Mouse (Mus musculus) CD4-positive helper T cell, adult 2 months (primary cell): ENCODE data around the gene Cerk.

Experiments
- DNase-seq: peaks from one replicate; pipeline ENCODE4 v3.0.0-alpha.2; 2012; ENCODE audit warnings: low read depth, missing footprints, low spot score

The Cerk gene

DNA sequence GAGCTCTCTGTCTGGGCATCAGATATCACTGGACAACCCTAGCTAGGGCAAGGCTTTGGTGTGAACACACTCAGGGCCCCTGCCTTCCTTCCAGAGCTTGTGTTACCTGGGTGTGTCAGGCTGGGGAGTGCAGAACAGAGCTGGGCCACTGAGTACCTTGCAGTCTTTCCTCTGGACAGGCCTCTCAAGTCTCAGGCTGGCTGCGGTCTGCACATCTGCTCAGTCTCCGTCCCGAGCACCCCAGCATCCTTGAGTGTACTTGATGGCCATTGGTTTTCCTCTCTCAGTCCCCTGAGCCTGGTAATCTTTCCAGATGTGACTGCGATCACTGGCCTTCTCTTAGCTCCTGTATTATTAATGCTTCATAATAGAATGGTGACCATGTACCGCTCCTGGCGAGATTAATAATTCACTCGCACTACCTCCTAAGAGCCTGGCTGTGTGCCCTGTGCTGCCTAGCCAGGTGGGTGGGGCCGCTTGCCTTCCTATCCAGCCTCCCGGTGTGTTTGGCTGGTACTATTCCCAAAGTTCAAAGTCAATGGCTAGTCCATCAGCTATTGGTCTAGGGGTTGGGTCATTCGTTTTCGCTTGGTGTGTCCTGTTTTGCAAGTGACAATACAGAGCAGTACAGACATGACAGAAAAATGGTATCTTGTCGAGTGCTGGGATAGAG lies 93.8 kb downstream of the Cerk start:
- no peak for DNase-seq

DNA sequence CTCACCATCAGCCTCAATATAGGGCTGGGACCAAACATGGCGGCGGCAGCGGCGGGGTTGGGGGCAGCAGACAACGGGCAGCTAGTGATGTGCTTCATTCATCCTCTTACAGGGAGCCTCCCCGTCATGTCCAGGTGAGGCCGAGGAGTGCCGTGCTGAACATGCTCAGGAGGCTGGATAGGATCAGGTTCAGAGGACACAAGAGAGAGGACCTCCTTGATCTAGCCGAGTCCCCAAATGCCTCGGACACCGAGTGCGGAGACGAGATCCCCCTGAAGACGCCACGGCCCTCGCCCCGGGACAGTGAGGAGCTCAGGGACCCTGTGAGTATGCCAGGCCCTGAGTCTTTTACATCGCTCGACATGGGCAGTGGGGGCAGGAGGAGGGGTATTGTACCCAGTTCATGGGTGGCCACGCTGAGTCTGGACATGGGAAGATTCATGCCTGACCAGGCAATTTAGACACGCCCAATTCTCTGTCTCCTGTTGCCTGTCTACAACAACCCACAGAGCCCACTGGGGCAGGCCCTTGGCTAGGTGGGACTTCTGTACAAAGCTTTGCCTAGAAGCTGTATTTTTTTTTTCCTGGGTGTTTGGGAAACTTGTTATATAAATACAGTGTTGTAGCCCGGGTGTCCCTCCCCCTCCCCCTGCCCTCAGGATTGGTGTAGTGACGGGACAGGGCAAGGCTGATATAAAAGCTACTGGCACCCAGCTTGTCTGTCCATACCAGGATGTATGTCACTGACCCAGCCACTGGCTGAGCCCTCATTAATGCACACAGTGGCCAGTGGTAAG lies 94.5 kb downstream of the Cerk start:
- DNase-seq = no peak

DNA sequence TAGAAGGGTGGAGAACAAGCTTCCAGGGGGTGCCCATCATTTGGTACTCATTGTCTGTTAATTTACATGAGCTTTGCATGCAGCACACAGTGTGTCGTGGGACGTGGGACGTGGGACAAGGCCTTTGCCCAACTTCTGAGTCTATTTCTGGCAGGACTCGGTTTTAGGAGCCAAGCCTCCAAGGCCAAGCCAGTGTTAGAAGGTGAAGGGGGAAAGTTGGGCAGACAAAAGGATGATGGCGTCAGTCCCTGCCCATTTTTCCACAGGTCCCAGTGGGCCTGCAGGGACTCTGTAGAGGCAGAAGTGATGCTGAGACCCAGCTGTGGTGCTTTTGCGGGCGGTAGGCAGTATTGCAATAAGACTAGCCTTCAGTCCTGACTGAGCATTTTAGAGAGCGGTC lies 95.4 kb downstream of the Cerk start:
- no peak for DNase-seq

DNA sequence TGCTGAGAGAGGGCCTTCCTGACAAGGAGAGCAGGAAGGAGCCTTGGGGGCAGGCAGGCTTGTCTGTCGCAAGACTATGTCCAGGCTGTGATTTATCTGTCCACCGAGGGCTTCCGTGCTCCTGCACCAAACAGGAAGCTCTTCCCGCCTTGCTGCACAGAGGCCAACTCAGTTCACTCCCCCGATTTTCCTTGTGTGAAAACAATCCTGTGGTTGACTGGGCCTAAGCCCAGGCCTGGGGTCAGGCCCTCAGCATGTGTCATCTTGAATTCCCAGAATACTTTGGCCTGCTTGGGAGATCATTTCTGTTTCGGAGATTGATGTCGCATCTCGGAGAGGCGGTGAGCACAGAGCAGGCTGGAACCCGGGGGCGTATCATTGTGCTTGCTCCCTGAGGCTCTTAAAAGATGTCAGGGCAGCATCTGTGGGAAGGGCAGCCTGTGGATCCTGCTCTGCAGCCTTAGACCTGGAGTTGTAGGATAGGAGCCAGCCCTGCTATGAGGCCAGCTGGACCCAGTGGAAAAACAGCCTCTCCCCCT lies 95.9 kb downstream of the Cerk start:
- no peak for DNase-seq
